Mouse (Mus musculus) gastrocnemius, postnatal 4 days (tissue): ENCODE results near the gene Bahcc1. TPM values are rescaled to one million over a fixed set of nuclear protein-coding genes. Genes with fewer than 3 reads are reported as not detected.
A peak's percentile ranks its signal among the peaks of the same experiment; 100 is the strongest.

Experiments used
- DNase-seq, 2 experiments: peaks; one replicate each; pipeline ENCODE4 v3.0.0; 2021 to 2022; ENCODE audit warnings: low spot score in 2 of 2, mixed read lengths in 2 of 2
- total RNA-seq, 2 experiments: library from RNA; stranded (reverse); gene quantifications; 2 replicates each; pipeline ENCODE4 v1.2.3; 2021

Gene Bahcc1
- total RNA-seq, 2 experiments from 2014 or later: 13.6 to 15.1 TPM

DNA sequence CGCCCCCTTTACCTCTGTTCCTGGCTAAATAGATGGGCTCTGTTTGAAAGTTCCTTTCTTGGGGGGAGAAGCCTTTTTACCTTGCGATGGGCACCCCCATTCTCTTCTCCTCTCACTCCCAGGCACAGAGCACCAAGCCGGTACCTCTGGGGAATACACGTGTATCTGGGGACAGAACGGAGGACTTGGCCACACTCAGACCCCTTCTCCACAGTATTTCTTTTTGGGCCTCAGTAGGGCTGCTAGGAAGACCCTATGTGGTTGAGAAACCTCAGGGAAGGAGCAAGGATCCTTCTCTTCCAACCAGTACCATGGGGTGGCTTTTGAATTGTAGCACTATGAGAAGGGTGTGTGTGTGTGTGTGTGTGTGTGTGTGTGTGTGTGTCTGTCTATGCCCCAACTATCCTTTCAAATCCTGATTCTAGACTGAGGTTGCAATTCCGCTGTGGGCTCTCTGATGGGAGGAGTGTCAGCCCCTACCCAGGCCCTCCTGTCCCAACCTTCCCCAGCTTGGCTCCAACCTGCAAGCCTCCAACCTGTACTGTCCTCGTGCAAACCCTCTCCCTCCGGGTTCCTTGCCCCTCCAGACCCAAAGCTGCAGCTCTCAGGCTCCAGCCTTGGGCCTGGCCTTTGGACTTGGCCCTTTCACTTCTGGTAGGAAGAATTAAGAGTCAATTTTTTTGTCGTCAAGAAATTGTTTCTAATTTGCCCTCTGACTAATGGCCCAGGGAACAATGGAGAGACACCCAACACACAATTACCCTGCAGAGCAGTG lies 4.4 kb upstream of the Bahcc1 start:
- peak; percentile 9 to 17 for DNase-seq

GRCm38 (mm10) chr11:120228911-120229437 lies 3.8 kb upstream of the Bahcc1 start:
- peak in 1 of 2 experiments; percentile 9 for DNase-seq

DNA sequence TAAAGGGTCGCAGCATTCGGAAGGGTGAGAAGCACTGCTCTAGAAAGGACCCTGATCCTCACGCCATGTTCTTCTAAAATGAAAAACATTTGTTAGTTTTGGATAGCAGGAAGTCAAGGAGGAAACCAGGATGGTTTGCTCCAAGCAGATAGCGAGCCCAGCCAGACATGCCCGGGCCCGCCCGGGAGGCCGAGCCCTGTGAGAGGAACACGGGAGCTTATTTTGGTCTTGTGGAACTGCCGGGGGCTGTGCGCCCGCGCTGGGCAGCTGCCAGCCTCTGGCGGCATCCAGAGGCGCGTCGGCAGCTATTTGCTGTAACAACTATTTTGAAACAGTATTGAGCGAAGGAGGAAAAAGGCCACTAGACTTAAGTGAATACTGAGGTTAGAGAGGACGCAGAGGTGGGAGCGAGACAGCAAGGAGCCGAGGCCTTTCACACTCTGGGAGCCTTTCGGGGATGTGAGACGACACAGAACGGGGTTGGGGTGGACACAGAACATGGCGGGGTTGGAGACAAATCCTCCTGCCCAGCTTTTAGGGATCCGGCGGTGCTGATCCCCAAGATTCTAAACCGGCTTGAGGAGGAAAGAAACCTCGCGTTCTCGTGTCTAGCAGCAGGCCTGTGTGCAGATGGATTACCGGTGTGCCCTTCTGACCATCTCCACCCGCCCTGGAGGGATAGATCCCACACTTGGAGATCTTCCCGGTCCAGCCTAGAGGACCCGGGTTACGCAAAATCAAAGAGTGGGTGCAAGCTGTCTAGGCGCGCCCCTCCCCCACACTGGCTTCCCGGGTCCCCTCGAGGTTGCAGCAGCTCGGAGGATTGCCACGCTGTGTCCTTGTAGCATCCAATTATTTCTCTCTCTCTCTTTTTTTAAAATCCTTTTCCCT lies 2.6 kb upstream of the Bahcc1 start:
- DNase-seq: peak in 1 of 2 experiments; percentile 71

- peak in 1 of 2 experiments; percentile 69 for DNase-seq
Observed at GRCm38 (mm10) chr11:120230841-120231370, 1.8 kb upstream of the Bahcc1 start.

- DNase-seq: peak; percentile 100
Observed at GRCm38 (mm10) chr11:120231379-120231778, 1.4 kb upstream of the Bahcc1 start.

DNA sequence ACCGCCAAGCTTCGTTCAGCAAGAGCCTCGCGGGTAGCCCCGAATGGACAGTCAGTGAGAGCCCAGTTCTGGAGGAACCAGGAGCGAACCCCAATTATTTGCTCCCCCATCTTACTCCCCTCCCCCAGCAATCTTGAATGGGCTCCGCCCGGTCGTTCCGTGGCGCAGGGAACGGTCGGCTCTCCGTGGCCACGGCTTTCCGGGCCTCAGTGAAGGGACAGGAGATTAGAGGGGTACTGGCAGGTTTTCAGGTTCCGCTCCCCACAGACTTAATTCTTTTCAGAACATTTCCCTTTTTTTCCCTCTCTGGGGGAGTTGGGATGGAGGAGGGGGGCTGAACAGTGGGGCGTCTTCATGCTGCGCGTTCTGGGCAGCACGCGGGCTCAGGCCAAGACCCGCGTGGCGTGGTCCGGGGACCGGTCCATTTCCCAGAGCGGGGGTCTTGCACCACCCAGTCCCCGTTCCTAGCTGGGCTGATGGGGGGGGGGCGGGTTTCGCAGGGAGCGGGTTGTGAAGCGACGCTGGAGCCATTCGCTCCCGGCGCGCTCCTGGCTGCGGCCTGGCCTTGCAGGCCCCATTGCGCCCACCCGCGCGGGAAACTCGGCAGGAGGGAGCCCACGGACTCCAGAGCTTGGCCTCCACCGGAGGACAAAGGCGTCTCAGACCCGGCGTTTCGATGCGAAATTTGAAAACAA lies 841 bp downstream of the Bahcc1 start:
- DNase-seq: peak in 1 of 2 experiments; percentile 54

- DNase-seq: peak in 1 of 2 experiments; percentile 67
Observed at GRCm38 (mm10) chr11:120234136-120234775, 1.5 kb downstream of the Bahcc1 start.

GRCm38 (mm10) chr11:120234776-120235181 lies 2.0 kb downstream of the Bahcc1 start:
- DNase-seq: no peak

DNA sequence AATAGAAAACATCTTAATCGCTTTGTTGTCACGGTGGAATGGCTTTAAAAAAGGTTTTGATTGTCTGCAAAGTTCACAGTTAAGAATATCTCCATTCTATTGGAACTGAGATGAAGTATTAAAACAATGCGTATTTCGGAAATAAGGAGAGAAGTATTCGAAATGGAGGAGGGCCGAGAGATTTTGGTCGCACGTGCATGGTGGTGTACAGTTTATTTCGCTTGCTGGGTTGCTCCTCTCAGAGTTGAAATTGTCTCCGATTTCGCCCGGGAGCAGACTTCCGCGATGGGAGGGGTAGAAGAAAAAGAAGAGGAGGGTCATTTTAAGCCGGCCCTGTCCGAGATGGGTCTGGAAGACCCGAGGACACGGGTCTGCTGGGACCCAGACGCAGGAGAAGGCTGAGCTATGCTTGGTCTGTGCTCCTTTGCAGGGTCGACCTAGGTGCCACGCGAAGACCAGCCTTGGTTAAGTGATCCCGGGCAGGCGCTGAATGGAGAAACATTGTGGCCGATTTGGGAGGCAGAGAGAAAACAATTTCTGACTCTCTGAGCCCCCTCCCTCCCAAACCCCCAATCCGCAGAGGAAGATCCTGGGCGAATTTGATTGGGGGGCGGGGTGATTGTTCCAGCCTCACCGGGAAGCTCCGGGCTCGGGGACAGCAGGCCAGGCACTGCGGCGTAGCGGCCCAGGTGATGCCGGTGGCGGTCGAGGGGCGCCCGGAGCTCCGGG lies 2.8 kb downstream of the Bahcc1 start:
- DNase-seq: no peak

DNA sequence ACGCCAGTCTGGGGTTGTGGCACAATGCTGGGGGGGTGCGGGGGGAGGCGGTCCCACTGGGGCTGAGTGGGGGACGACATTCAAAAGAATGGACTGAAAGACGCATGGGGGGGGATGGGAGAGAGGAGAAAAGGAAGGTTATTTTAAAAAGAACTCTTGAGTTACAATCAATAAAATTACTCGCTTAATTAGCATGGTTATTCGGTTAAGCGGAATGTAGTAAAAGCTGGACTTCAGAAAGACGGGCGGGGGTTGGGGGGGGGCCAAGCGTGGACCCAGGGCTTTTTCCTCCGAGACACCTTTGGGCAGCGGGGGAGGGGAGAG lies 3.3 kb downstream of the Bahcc1 start:
- DNase-seq: no peak

GRCm38 (mm10) chr11:120236438-120237165 lies 3.9 kb downstream of the Bahcc1 start:
- DNase-seq: peak in 1 of 2 experiments; percentile 69

- DNase-seq: peak in 1 of 2 experiments; percentile 75
Observed at GRCm38 (mm10) chr11:120237166-120238131, 4.7 kb downstream of the Bahcc1 start.

GRCm38 (mm10) chr11:120238306-120238705 lies 5.6 kb downstream of the Bahcc1 start:
- DNase-seq: no peak

DNA sequence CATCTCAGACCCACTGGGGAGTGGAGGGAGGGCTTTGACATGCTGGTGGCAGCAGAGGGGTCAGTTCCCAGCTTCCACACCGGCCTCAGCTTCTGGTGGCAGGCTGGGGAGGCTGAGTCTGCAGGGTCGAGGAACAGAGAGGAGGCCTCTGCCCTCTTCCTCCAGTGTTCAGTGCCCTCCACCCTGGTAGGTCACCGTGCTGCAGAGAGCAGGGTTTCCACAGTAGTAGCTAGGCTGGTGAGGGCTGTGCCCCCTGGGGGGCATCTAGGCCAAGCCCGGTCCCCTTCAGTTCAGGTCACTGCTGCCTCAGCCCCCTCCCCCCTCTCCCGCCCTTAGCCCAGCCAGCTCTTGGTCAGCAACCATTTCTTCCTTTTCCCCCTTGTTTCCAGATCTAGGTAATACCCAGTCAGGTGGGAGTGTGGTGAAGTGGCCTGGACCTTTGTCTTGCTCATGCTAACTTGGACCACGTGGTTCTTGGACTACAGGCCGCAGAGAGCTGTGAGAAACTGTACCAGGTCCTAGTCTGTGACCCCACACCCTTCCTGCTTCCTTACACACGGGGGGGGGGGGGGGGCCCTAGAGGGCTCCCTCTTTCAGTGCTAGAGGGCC lies 6.1 kb downstream of the Bahcc1 start:
- DNase-seq: no peak

DNA sequence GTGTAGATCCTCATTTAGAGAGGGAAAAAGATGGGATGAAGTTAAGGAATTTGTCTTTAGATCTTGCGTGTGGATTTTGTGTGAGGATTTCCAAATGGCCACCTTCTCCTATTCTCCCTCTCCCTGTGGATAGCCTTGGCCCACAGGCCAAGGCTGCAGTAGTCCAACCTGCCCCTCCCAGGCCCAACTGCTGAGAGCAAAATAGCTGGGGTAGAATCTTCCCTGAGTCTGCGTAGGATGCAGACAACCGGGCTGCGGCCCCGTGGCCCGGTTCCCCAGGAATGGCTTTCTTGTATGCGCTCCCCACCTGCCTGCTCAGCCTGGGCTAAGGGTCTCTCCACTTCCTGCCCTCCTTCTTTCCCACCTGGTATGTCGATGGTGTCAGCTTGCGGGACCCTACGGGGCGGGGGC lies 6.8 kb downstream of the Bahcc1 start:
- no peak for DNase-seq

GRCm38 (mm10) chr11:120240206-120240605 lies 7.5 kb downstream of the Bahcc1 start:
- peak; percentile 72 to 88 for DNase-seq
